Mouse (Mus musculus) limb, embryonic 14.5 days (tissue): Measurements from ENCODE around the gene Kynu. TPM values are rescaled to one million over a fixed set of nuclear protein-coding genes. Genes with fewer than 3 reads are reported as not detected.

Source experiments
- ATAC-seq: fragments of 200-750 bp; cut with Nextera tagmentation; 2 replicates; pipeline ENCODE4 v1.8.0; 2017; ENCODE audit warnings: low read depth, moderate number of reproducible peaks, moderate TSS enrichment; ENCODE audit not compliant: low FRiP score
- DNase-seq: peaks from one replicate; pipeline ENCODE4 v3.0.0-alpha.2; 2015; ENCODE audit warnings: low spot score
- H3K27ac ChIP-seq: fragments of 300-500 bp; sonication (generic); replicated peaks from 2 replicates; pipeline ENCODE4 v1.5.1; 2014; ENCODE audit warnings: low read depth, mild to moderate bottlenecking, low read length, moderate library complexity, mixed read lengths
- H3K27me3 ChIP-seq: fragments of 300-500 bp; sonication (generic); 2 replicates; pipeline ENCODE4 v1.6.1; 2014; ENCODE audit warnings: low read length, mixed read lengths; ENCODE audit not compliant: control insufficient read depth, insufficient read depth
- H3K36me3 ChIP-seq: fragments of 300-500 bp; sonication (generic); 2 replicates; pipeline ENCODE4 v1.6.1; 2014; ENCODE audit warnings: mild to moderate bottlenecking, low read length, moderate library complexity, mixed read lengths; ENCODE audit not compliant: control insufficient read depth, insufficient read depth
- H3K4me1 ChIP-seq: fragments of 300-500 bp; sonication (generic); 2 replicates; pipeline ENCODE4 v1.6.1; 2014; ENCODE audit warnings: antibody characterized with exemption, low read length, mixed read lengths; ENCODE audit not compliant: control insufficient read depth, insufficient read depth
- H3K4me2 ChIP-seq: fragments of 300-500 bp; sonication (generic); replicated peaks from 2 replicates; pipeline ENCODE4 v1.6.1; 2014; ENCODE audit warnings: low read depth, mild to moderate bottlenecking, low read length, moderate library complexity; ENCODE audit not compliant: severe bottlenecking
- H3K4me3 ChIP-seq: fragments of 300-500 bp; sonication (generic); replicated peaks from 2 replicates; pipeline ENCODE4 v1.5.1; 2014; ENCODE audit warnings: low read length
- H3K9ac ChIP-seq: fragments of 300-500 bp; sonication (generic); 2 replicates; pipeline ENCODE4 v1.6.1; 2014; ENCODE audit warnings: mild to moderate bottlenecking, low read depth, low read length, moderate library complexity; ENCODE audit not compliant: severe bottlenecking
- H3K9me3 ChIP-seq: fragments of 300-500 bp; sonication (generic); 2 replicates; pipeline ENCODE4 v1.6.1; 2016; ENCODE audit warnings: low read length; ENCODE audit not compliant: control insufficient read depth
- POLR2A ChIP-seq: fragments of 200-500 bp; IDR thresholded peaks from 2 replicates; pipeline ENCODE4 v1.8.0; 2012; ENCODE audit warnings: inconsistent platforms, mild to moderate bottlenecking, moderate library complexity, borderline replicate concordance; ENCODE audit not compliant: insufficient read depth, insufficient read length; ENCODE audit errors: extremely low read depth
- WGBS: fragments of 180-500 bp; shearing (Covaris S2); extraction: QIAGEN DNeasy Blood & Tissue Kit; methylation state at CpG from one replicate; pipeline ENCODE4 v1.1.7; 2014; 5-methylcytosine and 5-hydroxymethylcytosine counted together
- polyA plus RNA-seq, 2 experiments: library from polyadenylated mRNA; depleted of rRNA in 1 of 2; stranded (reverse) in 1 of 2; unstranded in 1 of 2; fragments of >200 nt; fragmentation: Nextera tagmentation in 1 of 2; extraction: Ambion mirVana in 1 of 2; gene quantifications; 2 replicates each; pipeline versions ENCODE4 v1.2.1 to v1.2.3; 2012 to 2014

Kynu gene
- polyA plus RNA-seq, 2 experiments, result 0.19 to 0.34 TPM

DNA sequence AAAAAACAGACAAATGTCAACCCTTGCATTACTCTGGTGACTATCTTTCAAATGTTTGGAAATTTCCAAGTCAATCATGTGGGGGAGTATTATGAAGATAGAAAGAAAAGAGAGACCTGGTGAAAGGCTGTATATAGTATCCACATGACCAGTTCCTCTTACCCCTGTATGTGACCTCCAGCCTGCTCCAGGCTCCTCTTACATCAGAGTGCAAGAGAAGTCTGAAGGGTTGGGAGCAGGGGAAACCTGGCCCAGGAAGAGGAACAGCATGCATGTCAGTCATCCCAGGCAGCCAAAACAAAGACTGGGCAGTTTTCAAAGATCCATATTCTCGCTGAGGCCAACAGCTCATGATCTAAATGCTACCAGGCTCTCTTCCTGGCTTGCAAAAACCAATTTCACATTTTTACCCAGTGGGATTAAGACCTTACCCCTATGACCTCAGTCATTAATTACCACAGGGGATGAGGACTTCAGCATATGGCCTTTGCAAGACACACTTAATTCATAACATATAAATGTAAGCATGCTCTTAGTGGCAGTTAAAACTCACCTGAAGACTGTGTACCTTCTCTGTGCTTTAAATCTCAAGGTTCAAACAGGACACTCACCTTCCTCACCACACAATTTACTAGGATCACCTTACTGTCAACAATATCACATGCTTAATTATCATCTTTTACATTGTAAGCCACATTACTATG, 37.0 kb downstream of the Kynu start:
- Histone ChIP-seq H3K4me1 (no peaks in the 10 kb centered on the region), H3K4me3 (no peak overlapping the region), H3K36me3 (no peaks in the 10 kb centered on the region), H3K9ac (no peak overlapping the region), H3K9me3 (no peaks in the 10 kb centered on the region), H3K27me3 (no peaks in the 10 kb centered on the region), H3K4me2 (no peak overlapping the region), H3K27ac (no peak overlapping the region)
- no peak for TF ChIP-seq POLR2A
- no peak for ATAC-seq
- no peak for DNase-seq
- WGBS, result 48% methylated on average over 1 of the region's 1 CpGs

DNA sequence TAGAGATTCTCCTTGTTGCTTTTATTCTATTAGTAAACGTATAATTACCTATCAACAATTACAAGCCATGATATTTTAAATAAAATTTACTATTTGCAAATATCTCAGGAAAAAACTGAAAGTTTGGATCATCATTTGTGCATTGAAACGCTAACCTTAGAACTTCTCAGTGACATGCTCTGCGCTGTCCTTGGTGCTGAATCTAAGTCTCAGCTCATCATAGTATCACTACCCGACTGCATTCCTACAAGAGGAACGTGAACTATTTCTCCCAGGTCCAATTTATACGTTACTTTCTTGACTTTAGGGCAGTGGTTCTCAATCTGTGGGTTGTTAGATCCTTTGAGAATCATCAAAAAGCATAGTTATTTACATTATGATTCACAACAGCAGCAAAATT, 58.4 kb downstream of the Kynu start:
- DNase-seq (peak; percentile 90), ATAC-seq (no peak)
- Histone ChIP-seq H3K4me3 (no peak overlapping the region), H3K36me3 (no peaks in the 10 kb centered on the region), H3K27ac (no peak overlapping the region), H3K9me3 (no peaks in the 10 kb centered on the region), H3K4me1 (no peaks in the 10 kb centered on the region), H3K4me2 (no peak overlapping the region), H3K27me3 (no peaks in the 10 kb centered on the region), H3K9ac (no peak overlapping the region)
- TF ChIP-seq POLR2A, result no peak
- 6% methylated on average over 6 of the region's 6 CpGs for WGBS

DNA sequence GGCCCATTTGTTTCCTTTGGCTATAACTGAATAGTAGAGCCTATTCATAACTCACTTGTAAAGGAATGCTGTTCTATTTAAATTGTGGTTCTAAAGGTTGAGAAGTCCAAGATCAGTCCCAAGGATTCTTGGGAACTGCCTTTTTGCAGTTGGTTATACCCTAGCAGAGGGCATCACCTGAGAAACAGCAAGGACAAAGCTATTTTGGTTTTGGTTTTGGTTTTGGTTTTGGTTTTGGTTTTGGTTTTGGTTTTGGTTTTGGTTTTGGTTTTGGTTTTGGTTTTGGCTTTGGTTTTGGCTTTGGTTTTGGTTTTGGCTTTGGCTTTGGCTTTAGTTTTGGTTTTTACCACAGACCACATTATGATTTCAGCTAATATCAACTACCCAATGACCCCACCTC, 66.0 kb downstream of the Kynu start:
- Histone ChIP-seq H3K9me3 (no peaks in the 10 kb centered on the region), H3K4me2 (no peak overlapping the region), H3K27ac (no peak overlapping the region), H3K36me3 (no peaks in the 10 kb centered on the region), H3K27me3 (no peaks in the 10 kb centered on the region), H3K9ac (no peak overlapping the region), H3K4me3 (no peak overlapping the region), H3K4me1 (no peaks in the 10 kb centered on the region)
- no peak for TF ChIP-seq POLR2A
- no peak for DNase-seq
- ATAC-seq, result no peak

DNA sequence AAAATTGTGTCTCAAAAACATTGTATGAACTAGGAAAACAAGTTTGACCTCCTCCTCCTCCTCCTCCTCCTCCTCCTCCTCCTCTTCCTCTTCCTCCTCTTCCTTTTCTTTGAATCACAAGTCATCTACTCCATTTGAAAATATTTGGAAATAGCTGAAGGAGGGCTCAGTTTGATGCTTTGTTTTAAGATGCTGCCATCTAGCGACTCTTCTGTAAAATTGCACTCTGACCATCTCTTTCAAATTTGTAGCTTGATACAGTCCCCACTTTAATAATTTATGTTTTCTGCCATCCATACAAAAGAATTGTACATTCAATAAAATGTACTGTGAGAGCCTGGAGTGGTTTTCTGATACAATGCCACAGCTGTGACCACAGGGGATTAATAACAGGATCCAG, 67.7 kb downstream of the Kynu start:
- no peaks in the 10 kb centered on the region for H3K36me3 ChIP-seq
- no peaks in the 10 kb centered on the region for H3K27me3 ChIP-seq
- no peak overlapping the region for H3K4me3 ChIP-seq
- no peaks in the 10 kb centered on the region for H3K4me1 ChIP-seq
- no peak overlapping the region for H3K27ac ChIP-seq
- no peak overlapping the region for H3K9ac ChIP-seq
- ATAC-seq, result no peak
- no peak overlapping the region for H3K4me2 ChIP-seq
- 0% methylated on average over 1 of the region's 1 CpGs for WGBS
- no peak for TF ChIP-seq POLR2A
- peak; percentile 59 for DNase-seq
- H3K9me3 ChIP-seq, result no peaks in the 10 kb centered on the region

DNA sequence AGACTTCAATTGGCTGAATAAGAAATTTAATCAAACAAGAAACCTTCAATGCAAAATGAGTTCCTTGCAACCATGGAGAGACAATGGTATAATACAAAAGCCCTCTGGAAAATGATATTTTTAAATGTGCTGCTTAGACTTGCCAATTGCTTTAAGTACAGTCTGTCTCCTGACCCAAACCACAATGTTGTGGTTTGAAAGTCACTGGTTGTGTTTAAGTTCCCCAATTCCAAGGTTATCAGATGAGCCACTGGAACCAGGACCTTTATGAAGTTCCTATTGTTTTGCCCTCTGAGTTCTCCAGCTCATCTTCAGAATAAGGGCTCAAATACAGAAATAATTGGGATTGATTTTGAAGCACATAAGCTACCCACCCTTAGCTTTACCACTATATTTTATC, 76.7 kb downstream of the Kynu start:
- Histone ChIP-seq H3K4me2 (no peak overlapping the region), H3K9me3 (no peaks in the 10 kb centered on the region), H3K4me1 (no peaks in the 10 kb centered on the region), H3K9ac (no peak overlapping the region), H3K4me3 (no peak overlapping the region), H3K27me3 (no peaks in the 10 kb centered on the region), H3K36me3 (no peaks in the 10 kb centered on the region), H3K27ac (no peak overlapping the region)
- no peak for TF ChIP-seq POLR2A
- DNase-seq, result no peak
- ATAC-seq, result no peak

DNA sequence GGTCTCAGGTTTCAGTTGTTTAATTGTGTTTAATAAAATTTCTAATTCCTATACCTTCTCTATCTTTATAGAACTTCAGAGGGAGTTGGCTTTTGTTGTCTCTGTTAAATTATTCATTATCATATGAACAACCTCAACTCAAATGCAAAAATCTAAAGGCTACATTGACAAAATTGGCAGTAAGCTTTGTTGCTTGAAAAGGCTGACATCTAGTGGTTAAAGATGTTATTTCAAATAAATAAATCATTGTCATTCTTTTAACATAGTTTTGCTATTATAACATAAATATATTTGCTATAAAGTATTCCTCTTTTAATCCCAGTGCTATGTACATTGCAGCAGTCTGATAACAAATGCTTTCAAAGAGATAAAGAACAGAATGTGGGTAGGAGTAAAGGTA, 81.4 kb downstream of the Kynu start:
- no peak for TF ChIP-seq POLR2A
- H3K9me3 ChIP-seq, result no peaks in the 10 kb centered on the region
- no peak overlapping the region for H3K9ac ChIP-seq

More for the DNA sequence above, 81.4 kb downstream of the Kynu start:
- Histone ChIP-seq H3K4me1 (no peaks in the 10 kb centered on the region), H3K27ac (no peak overlapping the region), H3K27me3 (no peaks in the 10 kb centered on the region), H3K4me2 (no peak overlapping the region), H3K4me3 (no peak overlapping the region), H3K36me3 (no peaks in the 10 kb centered on the region)
- DNase-seq (no peak), ATAC-seq (no peak)
